Mouse (Mus musculus) limb, embryonic 13.5 days (tissue): Measurements from ENCODE around the gene Rab3il1. TPM values are rescaled to one million over a fixed set of nuclear protein-coding genes. Genes with fewer than 3 reads are reported as not detected.

Experiments used
- ATAC-seq: fragments of 200-750 bp; cut with Nextera tagmentation; 2 replicates; pipeline ENCODE4 v1.8.0; 2017; ENCODE audit warnings: low read depth, moderate number of reproducible peaks, moderate TSS enrichment; ENCODE audit not compliant: low FRiP score
- H3K27ac ChIP-seq: fragments of 300-500 bp; sonication (generic); 2 replicates; pipeline ENCODE4 v1.5.1; 2015; ENCODE audit warnings: inconsistent platforms, mild to moderate bottlenecking, moderate library complexity
- H3K27me3 ChIP-seq: fragments of 300-500 bp; sonication (generic); 2 replicates; pipeline ENCODE4 v1.6.1; 2015; ENCODE audit warnings: mild to moderate bottlenecking, inconsistent platforms
- H3K36me3 ChIP-seq: fragments of 300-500 bp; sonication (generic); 2 replicates; pipeline ENCODE4 v1.6.1; 2015; ENCODE audit warnings: inconsistent platforms, mild to moderate bottlenecking, moderate library complexity
- H3K4me1 ChIP-seq: fragments of 300-500 bp; sonication (generic); 2 replicates; pipeline ENCODE4 v1.6.1; 2015; ENCODE audit warnings: inconsistent platforms
- H3K4me2 ChIP-seq: fragments of 300-500 bp; sonication (generic); replicated peaks from 2 replicates; pipeline ENCODE4 v1.6.1; 2015; ENCODE audit warnings: inconsistent platforms, mild to moderate bottlenecking, moderate library complexity
- H3K4me3 ChIP-seq: fragments of 300-500 bp; sonication (generic); 2 replicates; pipeline ENCODE4 v1.5.1; 2015; ENCODE audit warnings: moderate library complexity, mild to moderate bottlenecking, inconsistent platforms
- H3K9ac ChIP-seq: fragments of 300-500 bp; sonication (generic); 2 replicates; pipeline ENCODE4 v1.6.1; 2015; ENCODE audit warnings: mild to moderate bottlenecking, inconsistent platforms
- H3K9me3 ChIP-seq: fragments of 300-500 bp; sonication (generic); 2 replicates; pipeline ENCODE4 v1.6.1; 2016; ENCODE audit warnings: inconsistent platforms
- WGBS: fragments of 180-500 bp; shearing (Covaris S2); methylation state at CpG from one replicate; pipeline ENCODE4 v1.1.7; 2015; 5-methylcytosine and 5-hydroxymethylcytosine counted together
- polyA plus RNA-seq: library from polyadenylated mRNA; unstranded; fragments of >200 nt; fragmentation: Nextera tagmentation; extraction: Ambion mirVana; gene quantifications from 2 replicates; pipeline ENCODE4 v1.2.1, GENCODE M21; 2015

The Rab3il1 gene
- polyA plus RNA-seq, 1 experiment from 2014 or later = 40.6 TPM

DNA sequence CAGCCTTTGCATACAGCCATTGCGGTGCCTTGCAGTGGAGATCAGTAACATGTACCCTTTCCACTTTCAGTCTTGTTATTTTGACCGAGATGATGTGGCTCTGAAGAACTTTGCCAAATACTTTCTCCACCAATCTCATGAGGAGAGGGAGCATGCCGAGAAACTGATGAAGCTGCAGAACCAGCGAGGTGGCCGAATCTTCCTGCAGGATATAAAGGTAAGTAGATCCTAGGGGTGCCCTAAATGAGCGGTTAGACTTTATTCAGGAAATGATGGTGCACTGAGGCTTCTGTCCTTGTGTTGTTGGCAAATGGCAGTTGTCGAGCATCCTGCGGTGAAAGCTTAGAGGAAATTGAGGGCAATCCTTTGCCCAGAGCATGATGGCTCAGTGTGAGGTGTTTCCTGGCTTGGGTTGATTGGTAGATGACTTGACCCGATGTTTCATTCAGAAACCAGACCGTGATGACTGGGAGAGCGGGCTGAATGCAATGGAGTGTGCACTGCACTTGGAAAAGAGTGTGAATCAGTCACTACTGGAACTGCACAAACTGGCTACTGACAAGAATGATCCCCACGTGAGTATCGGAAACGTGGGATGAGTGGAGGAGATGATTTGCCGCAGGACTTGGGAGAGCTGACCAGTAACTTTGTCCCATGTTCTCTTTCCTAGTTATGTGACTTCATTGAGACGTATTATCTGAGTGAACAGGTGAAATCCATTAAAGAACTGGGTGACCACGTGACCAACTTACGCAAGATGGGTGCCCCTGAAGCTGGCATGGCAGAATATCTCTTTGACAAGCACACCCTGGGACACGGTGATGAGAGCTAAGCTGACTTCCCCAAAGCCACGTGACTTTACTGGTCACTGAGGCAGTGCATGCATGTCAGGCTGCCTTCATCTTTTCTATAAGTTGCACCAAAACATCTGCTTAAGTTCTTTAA, 17.1 kb upstream of the Rab3il1 start:
- Histone ChIP-seq H3K27me3 (no peaks in the 10 kb centered on the region), H3K4me1 (peaks cover 35% of the 10 kb centered on the region), H3K27ac (no peak overlapping the region), H3K9ac (peak overlapping the region; percentile 91), H3K4me3 (peak overlapping the region; percentile 90), H3K4me2 (peak overlapping the region; percentile 96), H3K9me3 (no peaks in the 10 kb centered on the region), H3K36me3 (peaks cover 22% of the 10 kb centered on the region)
- 92% methylated on average over 20 of the region's 20 CpGs for WGBS
- ATAC-seq = no peak

DNA sequence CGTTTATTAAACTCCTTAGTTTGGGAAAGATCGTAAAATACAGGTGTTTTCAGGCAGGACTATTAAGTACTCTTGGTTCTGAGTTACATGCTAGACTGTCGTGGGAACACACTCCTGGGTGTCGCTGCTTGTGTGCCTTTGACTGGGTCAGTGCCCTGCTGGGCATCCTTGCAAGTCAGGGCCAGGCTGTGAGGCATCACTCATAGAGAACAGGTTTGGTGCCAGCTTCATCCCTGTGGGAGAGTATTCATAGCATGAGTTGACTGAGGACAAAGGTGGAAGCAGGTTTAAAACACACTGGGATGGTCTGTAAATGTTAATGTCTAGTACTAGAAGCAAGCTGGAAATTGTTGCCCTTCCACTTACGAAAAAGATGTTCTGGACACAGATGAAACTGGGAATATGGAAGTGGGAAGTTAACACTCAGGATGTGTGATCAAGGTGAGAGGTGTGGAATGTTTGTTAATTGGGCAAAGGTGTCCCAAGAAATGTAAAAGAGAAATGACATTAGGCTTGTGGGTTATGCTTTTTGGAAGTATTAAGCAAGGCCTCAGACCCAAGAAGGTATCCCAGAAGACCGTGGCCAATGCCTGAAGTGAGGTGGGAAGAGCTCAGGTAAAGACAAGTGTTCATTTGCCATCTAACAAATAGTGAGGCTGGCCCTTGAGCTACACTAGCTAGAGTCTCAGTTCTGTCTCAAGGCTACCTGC, 16.1 kb upstream of the Rab3il1 start:
- WGBS = 85% methylated on average over 6 of the region's 6 CpGs
- H3K9me3 ChIP-seq = no peaks in the 10 kb centered on the region
- H3K9ac ChIP-seq = no peak overlapping the region
- no peak overlapping the region for H3K27ac ChIP-seq
- peaks cover 22% of the 10 kb centered on the region for H3K36me3 ChIP-seq
- peaks cover 35% of the 10 kb centered on the region for H3K4me1 ChIP-seq
- H3K27me3 ChIP-seq = no peaks in the 10 kb centered on the region
- no peak overlapping the region for H3K4me3 ChIP-seq
- H3K4me2 ChIP-seq = no peak overlapping the region
- ATAC-seq = no peak

DNA sequence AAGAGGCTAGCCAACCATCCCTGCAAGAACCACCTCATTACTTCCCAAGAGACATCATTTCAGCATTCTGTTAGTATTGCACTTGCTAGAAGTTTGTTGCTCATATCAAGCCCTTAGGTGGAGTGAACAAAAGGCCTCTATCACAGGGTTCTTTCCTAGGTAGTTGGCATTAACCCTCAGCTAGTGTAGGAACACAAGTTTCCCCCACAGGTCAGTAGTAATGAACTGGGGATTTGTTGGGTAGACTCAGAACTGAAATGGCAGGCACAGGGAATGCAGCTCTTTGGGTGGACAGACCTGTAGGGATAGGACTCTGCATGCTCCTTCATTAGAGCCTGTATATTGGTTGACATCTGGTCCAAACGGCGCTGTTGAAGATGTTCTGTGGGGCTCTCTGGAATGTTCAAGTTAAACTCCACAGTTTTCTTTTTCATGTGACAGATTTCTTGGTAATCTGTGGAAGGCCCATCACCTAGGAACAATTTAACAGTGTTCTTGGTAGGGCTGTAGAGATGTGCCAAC, 15.5 kb upstream of the Rab3il1 start:
- no peaks in the 10 kb centered on the region for H3K9me3 ChIP-seq

DNA sequence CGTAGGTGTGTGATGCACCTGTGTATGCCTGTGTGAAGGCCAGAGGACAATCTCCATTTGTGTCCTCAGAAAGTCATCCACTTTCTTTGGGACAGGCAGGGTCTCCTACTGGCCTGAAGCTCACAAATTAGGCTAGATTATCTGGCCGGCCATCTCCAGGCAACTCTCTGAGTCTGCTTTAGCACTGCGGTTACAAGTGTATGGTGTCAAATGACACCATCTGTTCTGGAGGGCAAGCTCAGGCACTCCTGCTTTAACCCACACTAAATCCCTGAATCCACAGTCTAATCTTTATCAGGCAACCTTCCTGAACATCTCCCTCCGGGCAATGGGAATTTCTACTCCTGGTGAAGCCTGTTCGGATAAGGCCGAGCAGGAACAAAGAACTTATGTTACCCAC, 14.3 kb upstream of the Rab3il1 start:
- peak overlapping the region; percentile 52; the same call in 1 of the 2 replicates for H3K27ac ChIP-seq
- no peaks in the 10 kb centered on the region for H3K9me3 ChIP-seq
- H3K4me2 ChIP-seq = no peak overlapping the region; the same call in 1 of the 2 replicates
- ATAC-seq = no peak
- H3K4me1 ChIP-seq = peaks cover 29% of the 10 kb centered on the region
- no peak overlapping the region for H3K4me3 ChIP-seq
- H3K36me3 ChIP-seq = peaks cover 22% of the 10 kb centered on the region
- H3K9ac ChIP-seq = no peak overlapping the region
- H3K27me3 ChIP-seq = no peaks in the 10 kb centered on the region
- WGBS = 20% methylated on average over 6 of the region's 6 CpGs

More for the DNA sequence above, 15.5 kb upstream of the Rab3il1 start:
- no peak overlapping the region for H3K4me2 ChIP-seq
- H3K36me3 ChIP-seq = peaks cover 22% of the 10 kb centered on the region
- 86% methylated on average over 2 of the region's 2 CpGs for WGBS
- H3K4me1 ChIP-seq = peaks cover 35% of the 10 kb centered on the region
- H3K27ac ChIP-seq = no peak overlapping the region
- no peaks in the 10 kb centered on the region for H3K27me3 ChIP-seq
- no peak overlapping the region for H3K4me3 ChIP-seq
- no peak overlapping the region for H3K9ac ChIP-seq
- no peak for ATAC-seq

DNA sequence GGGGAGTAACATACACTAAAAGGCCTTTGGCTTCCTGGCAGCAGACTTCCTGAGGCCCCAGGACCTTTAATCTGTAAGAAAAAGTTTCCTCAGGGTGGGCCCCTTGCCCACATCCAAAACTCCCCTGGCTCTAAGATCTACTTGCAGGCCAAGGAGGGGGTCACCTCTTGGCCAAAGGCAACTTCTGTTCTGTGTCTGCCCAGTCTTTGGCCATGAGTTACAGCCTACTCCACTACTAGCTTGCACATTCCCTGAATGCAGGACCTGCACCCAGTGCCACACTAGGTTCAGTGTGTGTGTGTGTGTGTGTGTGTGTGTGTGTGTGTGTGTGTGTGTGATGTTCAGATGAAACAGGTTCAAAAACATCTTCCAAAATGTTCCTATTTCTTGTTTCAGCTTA, 13.9 kb upstream of the Rab3il1 start:
- H3K4me1 ChIP-seq = peaks cover 31% of the 10 kb centered on the region
- H3K9ac ChIP-seq = no peak overlapping the region
- no peak overlapping the region for H3K4me3 ChIP-seq
- peaks cover 22% of the 10 kb centered on the region for H3K36me3 ChIP-seq
- no peak for ATAC-seq
- H3K27ac ChIP-seq = peak overlapping the region; percentile 52; the same call in 1 of the 2 replicates
- no peak overlapping the region for H3K4me2 ChIP-seq
- H3K9me3 ChIP-seq = no peaks in the 10 kb centered on the region
- no peaks in the 10 kb centered on the region for H3K27me3 ChIP-seq

DNA sequence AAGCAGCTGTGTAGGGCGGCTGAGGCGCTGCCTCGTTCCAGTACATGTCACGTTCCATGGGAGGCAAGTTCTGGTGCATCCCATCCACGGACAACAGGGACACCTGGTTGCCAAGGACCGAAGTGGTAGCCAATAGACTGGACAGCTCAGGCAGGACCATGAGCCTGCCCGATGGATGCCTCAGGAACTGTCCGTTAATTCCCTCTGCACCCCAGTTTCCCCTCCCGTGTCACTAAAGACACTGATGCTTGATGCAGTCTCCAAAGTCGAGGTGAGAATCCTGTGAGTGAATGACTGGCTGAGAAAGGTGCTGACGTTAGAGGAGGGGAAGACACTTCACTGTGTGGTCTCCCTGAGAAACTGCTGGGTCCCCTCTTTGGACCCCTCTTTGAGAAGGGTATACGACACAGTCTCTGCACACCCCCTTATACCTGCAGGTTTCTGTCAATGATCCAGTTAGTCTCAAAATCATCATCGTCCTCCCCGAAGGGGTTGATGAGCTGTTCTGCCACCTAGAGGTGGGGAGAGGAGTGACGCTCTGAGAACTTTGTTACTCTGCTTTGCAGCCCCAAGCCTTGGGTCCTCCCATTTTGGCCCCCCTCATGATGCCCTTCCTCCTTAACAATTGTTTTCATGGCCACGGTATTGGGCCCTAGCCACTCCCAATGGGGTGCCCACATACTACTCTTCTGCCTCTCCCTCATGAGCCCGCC, 12.1 kb upstream of the Rab3il1 start:
- no peak overlapping the region for H3K27ac ChIP-seq
- H3K27me3 ChIP-seq = no peaks in the 10 kb centered on the region
- H3K4me2 ChIP-seq = no peak overlapping the region
- H3K4me3 ChIP-seq = no peak overlapping the region
- 70% methylated on average over 17 of the region's 17 CpGs for WGBS
- H3K36me3 ChIP-seq = peaks cover 17% of the 10 kb centered on the region
- ATAC-seq = no peak
- no peaks in the 10 kb centered on the region for H3K9me3 ChIP-seq
- no peak overlapping the region for H3K9ac ChIP-seq
- peaks cover 28% of the 10 kb centered on the region for H3K4me1 ChIP-seq

DNA sequence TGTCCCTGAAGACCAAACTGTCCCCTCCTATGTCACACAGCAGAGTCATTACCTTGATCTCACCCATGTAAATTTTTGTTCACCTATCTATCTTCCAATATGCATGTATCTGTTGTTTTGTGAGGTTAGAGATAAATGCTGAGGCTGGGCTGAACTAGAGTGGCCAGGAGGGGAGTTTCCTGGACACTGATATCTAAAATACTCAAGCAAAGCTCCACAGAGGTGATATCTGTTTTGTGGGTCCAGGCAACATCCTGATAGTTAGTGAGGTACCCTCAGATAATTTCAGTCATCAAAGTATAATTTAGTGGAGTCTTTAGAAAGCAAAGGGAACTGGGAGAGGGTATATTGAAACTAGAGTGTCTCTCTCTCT, 11.6 kb upstream of the Rab3il1 start:
- no peak overlapping the region for H3K27ac ChIP-seq
- no peaks in the 10 kb centered on the region for H3K9me3 ChIP-seq
- H3K27me3 ChIP-seq = no peaks in the 10 kb centered on the region
- no peak for ATAC-seq
- no peak overlapping the region for H3K4me2 ChIP-seq
- H3K36me3 ChIP-seq = peaks cover 12% of the 10 kb centered on the region
- no peak overlapping the region for H3K4me3 ChIP-seq
- peaks cover 24% of the 10 kb centered on the region for H3K4me1 ChIP-seq
- H3K9ac ChIP-seq = no peak overlapping the region

DNA sequence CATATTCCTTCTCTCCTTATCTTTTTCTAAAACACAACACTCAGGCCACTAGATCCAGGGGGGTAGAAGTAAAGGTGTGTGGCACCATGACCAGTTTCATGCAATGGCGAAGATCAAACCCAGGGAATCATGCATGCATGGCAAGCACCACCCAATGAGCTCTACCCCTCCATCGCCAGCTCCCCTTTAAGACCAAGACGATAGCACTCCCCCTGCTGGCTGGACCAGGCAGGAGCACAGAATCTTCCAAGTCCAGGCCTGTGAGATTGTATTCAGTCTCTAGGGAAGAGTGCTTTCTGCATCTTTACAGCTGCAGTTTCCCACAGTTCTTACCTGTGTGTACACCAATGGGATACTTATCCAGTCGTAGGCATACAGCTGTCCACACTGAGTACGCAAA, 10.2 kb upstream of the Rab3il1 start:
- no peak overlapping the region for H3K4me3 ChIP-seq
- no peaks in the 10 kb centered on the region for H3K9me3 ChIP-seq
- H3K36me3 ChIP-seq = no peaks in the 10 kb centered on the region
- H3K9ac ChIP-seq = no peak overlapping the region
- 21% methylated on average over 5 of the region's 5 CpGs for WGBS
- H3K4me2 ChIP-seq = no peak overlapping the region
- H3K27me3 ChIP-seq = no peaks in the 10 kb centered on the region
- no peak overlapping the region for H3K27ac ChIP-seq
- H3K4me1 ChIP-seq = peaks cover 24% of the 10 kb centered on the region
- ATAC-seq = no peak

DNA sequence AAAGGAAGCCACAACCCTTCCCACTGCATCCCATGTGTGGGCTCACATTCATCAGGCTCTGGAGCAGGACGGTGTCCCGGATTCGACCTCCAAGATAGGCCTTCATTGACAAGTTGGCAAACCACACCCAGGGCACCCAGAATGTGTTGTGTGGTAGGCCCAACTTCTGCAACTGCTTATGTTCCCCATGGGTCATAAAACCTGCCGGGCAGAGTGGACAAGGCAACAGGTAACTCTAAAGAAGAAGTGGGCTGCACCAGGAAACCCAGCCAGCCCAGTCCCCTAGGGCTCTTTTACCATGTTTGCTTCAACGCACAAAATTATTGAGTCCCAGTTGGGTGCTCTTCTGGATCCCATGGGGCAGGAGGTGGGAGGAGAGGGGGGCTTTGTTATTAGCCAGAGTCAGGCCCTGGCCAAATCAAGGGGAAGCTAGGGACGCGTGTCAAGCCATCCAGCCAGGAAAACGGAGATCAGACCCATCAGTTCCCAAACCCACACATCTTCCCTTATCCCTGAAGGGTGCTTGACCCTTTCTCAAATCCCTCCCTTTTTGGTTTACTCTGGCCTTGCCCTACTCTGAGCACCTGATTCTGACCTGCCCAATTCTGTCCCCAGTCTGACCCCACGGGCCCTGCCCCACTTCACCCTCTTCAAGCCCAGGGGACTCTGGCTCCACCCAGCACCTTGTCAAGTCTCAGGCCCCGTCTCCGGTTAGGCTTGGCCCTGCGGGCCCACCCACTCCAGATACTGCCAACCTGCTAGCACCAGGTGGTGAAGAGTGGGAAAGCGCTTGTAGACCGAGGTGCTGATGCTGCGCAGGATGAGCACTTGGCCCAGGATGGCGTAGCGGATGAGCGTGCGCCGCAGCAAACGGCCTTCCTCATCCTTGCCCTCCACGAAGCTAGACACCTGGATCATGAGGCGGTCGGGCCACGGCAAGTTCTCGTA, 9.2 kb upstream of the Rab3il1 start:
- 43% methylated on average over 26 of the region's 26 CpGs for WGBS
- peak overlapping the region; percentile 56 for H3K4me2 ChIP-seq
- no peaks in the 10 kb centered on the region for H3K9me3 ChIP-seq
- H3K4me3 ChIP-seq = peak overlapping the region; percentile 32
- no peak overlapping the region for H3K27ac ChIP-seq
- H3K27me3 ChIP-seq = no peaks in the 10 kb centered on the region
- no peaks in the 10 kb centered on the region for H3K36me3 ChIP-seq
- peak; percentile 21; the same call in 1 of the 2 replicates for ATAC-seq
- H3K4me1 ChIP-seq = peaks cover 18% of the 10 kb centered on the region
- H3K9ac ChIP-seq = peak overlapping the region; percentile 25

DNA sequence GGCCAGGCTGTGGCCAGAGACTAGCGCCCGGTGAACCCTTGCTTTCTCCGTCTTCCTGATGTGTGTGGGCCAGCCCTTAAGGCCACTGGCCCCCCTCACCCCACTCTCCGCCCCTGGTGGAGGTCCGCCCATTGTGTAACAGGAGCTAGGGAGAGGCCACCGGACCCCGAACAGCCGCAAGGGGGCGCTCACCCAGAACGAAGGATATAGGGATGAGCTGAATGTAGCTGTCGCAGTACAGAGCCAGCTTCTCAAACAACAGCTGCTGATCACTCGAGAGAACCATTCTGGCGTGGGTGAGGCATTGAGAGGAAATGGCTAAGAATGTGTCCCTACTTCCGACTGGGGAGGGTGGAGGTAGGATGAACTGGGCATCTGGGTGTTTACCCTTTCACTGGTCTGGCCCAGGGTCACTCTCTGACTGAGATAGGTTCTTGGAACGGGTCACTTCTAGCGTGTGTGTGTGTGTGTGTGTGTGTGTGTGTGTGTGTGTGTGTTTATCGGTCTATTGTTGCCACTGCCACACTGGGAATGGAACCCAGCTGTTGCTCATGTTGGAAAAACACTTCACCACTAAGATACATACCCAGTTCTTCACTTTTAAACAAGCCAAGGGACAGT, 8.3 kb upstream of the Rab3il1 start:
- H3K27ac ChIP-seq = no peak overlapping the region
- WGBS = 7% methylated on average over 17 of the region's 17 CpGs
- no peaks in the 10 kb centered on the region for H3K27me3 ChIP-seq
- peaks cover 10% of the 10 kb centered on the region; the same call in 1 of the 2 replicates for H3K4me1 ChIP-seq
- H3K9ac ChIP-seq = peak overlapping the region; percentile 25
- peak overlapping the region; percentile 32 for H3K4me3 ChIP-seq
- no peaks in the 10 kb centered on the region for H3K36me3 ChIP-seq
- H3K9me3 ChIP-seq = no peaks in the 10 kb centered on the region
- peak; percentile 91 for ATAC-seq
- peak overlapping the region; percentile 56 for H3K4me2 ChIP-seq
